Mouse (Mus musculus) heart, postnatal 0 days (tissue): Measurements from ENCODE around the gene Six5.

Experiments used
- CTCF ChIP-seq: IDR thresholded peaks from 2 replicates; pipeline ENCODE4 v1.5.1; 2016; ENCODE audit warnings: antibody characterized with exemption, control low read depth, low read depth
- EP300 ChIP-seq: IDR thresholded peaks from 2 replicates; pipeline ENCODE4 v1.6.1; 2016; ENCODE audit warnings: antibody characterized with exemption, low read depth

DNA sequence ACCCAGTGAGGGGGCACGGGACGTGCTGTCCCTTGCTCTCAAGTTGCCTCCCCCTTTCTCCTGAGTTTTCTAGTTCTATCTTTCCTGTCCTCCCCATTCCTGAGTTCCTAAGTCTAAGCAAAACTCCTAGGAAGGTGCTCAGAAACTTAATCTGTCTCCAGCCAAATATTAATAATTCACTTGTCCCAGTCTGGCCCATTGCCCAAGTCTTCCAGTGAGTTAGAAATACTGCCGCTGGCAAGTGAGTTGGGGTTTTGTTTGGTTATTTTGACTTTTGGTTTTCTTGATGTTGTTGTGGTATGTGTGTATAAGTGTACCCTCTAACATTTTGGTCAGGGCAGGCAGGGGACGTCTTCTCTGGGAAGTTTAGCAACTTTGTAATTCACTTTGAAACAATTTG lies 27.3 kb downstream of the Six5 start:
- TF ChIP-seq CTCF (no peak), EP300 (no peak)
